Mouse (Mus musculus) olfactory bulb, adult 2 months (tissue): ENCODE measurements around the gene Gm38431.
A peak's percentile ranks its signal among the peaks of the same experiment; 100 is the strongest.

ENCODE experiments used
- CTCF ChIP-seq: fragments of 200-500 bp; IDR thresholded peaks from 2 replicates; pipeline ENCODE4 v1.5.1; 2012; ENCODE audit warnings: low read depth, mild to moderate bottlenecking, low read length, moderate library complexity; ENCODE audit not compliant: insufficient read depth
- POLR2A ChIP-seq: fragments of 200-500 bp; IDR thresholded peaks from 2 replicates; pipeline ENCODE4 v1.6.1; 2012; ENCODE audit warnings: mild to moderate bottlenecking, low read depth, low read length, moderate library complexity; ENCODE audit not compliant: insufficient read depth

DNA sequence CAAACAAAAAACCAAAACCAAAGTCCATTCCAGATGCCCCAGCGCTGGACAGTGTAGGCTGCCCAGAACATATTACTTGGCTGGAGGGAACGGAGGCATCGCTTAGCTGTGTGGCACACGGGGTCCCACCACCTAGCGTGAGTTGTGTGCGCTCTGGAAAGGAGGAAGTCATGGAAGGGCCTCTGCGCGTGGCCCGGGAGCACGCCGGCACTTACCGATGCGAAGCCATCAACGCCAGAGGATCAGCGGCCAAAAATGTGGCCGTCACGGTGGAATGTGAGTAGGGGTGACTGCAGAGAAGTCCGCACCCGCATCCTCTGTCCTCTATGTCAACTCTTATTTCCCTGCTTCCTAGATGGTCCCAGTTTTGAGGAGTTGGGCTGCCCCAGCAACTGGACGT lies 55.6 kb downstream of the Gm38431 start:
- TF ChIP-seq CTCF (0 out of 2 replicates have a peak, but pooled peaks have one; percentile 16), POLR2A (no peak)
